Mouse (Mus musculus) ovary, postnatal 10 days (tissue): ENCODE results near the gene Clybl.

Source experiments
- DNase-seq: peaks from one replicate; pipeline ENCODE4 v3.0.0; 2022; ENCODE audit warnings: low spot score

Gene Clybl

DNA sequence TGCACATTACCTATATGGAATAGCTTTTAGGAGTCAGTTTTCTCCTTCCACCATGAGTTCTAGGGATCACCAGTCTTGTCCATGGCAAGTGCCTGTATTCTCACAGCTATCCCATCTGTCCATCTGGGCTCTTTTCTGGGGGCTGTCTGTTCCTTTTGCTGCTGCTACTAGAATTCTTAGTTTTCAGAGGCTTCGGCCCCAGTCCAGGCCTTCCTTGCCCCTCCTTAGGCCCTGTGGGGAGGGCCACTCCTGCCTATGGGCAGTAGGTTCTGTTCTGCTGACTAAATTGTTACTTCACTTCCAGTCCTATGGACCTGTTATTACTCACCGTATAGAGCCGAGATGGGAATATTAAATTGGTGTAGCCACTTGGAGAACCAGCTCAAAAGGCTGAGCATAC is 182.5 kb downstream of the Clybl start:
- DNase-seq = no peak

DNA sequence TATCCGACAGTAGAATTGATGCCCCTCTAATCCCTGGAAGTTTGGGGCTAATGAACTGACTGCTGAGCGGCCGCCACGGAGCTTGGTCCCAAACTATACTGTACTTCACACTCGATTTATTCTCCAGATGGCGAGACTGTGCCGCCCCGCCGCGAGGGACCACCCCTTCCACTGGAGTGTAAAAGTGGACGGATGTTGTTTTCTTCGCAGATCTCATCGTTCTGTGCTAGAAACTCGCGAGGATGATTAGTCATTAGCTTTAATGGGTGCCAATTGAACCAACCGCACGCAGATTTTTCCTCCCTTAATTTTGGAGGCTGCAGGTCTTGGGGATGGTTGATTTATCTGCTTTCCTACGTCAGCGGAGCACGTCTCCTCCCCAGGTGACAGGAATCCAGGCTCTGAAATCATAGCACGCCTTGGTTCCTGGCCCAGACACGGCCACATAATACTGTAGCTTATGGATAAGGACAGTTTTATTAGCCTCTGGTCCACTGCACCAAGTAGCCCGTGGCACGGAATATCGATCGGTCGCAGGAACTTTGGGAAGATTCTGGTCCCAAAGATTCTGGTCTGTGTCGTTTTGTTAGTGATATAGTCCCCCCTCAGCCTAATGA is 185.9 kb downstream of the Clybl start:
- no peak for DNase-seq

DNA sequence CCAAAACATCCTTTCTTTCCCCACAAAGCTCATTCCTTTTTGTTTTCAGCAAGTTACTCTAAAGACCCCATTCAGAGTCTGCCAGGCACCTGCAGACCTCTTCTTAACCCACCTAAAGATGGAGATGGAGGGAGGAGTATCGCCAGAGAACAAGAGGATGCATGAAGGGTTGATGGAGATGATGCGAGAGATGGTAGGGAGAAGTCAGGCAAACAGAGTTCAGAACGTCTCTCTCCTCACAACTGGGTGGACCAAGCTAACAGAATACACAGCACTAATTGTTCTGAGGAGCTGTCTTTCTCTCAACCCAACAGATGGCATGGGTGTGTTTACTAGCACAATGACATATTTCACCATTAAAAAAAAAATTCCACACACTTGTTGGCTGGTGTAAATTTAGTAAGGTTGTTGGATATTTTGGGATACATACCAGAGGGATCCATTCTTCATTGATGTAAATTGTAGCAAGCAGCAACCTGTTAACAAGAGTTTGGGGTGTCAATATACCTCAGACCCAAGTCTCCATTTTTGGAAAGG is 186.4 kb downstream of the Clybl start:
- no peak for DNase-seq

DNA sequence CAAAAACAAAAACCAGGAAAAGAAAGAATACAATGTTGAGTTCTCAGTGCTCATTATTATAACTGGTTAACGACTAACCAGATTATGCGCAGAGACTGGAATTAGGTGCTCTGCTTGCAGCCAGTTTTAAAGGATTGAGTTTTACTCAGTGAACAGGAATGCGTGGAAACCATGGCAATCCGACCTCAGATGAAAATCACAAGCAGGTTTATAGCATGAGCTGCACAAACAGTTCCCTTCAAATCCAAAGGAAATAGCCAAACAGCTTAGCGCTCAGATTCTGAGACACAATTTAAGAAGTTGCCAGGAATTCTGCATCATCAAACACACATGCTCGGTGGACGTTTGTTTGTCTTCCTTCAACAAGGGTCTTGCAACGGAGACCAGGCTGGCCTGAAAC is 187.0 kb downstream of the Clybl start:
- no peak for DNase-seq

GRCm38 (mm10) chr14:122371979-122372378 is 190.5 kb downstream of the Clybl start:
- no peak for DNase-seq

GRCm38 (mm10) chr14:122373458-122373857 is 192.0 kb downstream of the Clybl start:
- no peak for DNase-seq

GRCm38 (mm10) chr14:122374285-122374997 is 192.9 kb downstream of the Clybl start:
- no peak for DNase-seq

GRCm38 (mm10) chr14:122375070-122375811 is 193.7 kb downstream of the Clybl start:
- no peak for DNase-seq

GRCm38 (mm10) chr14:122376482-122377143 is 195.1 kb downstream of the Clybl start:
- no peak for DNase-seq

DNA sequence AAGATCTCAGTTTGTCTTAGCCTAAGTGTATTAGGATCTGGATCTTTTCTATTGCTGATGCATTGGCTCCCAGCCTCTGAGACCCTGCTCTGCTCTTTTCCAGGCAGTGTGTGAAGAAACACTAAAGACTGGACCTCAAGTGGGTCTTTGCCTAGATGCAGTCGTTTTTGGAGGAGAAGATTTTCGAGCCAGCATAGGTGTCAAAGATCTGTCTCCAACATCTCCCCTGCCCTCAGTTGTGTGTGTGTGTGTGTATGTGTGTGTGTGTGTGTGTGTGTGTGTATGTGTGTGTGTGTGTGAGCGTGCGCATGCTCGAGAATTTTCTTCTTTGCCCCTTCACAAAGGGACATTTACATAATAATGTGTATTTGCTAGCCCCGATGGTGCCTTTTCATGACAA is 196.2 kb downstream of the Clybl start:
- no peak for DNase-seq

DNA sequence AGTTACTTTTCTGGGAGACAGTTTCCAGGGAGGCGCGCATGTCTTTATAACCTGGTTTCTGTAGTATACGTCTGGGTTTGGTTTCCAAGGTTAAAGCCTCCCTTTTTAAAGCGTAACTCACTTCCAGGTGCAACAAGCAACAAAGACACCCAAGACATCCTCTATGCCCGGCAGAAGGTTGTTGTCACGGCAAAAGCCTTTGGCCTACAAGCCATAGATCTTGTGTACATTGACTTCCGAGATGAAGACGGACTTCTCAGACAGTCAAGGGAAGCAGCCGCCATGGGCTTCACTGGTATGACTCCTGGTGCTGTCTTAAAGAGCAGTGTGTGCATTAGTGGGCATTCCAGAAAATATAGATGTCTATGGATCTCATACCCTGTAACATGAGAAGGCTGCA is 197.6 kb downstream of the Clybl start:
- no peak for DNase-seq

DNA sequence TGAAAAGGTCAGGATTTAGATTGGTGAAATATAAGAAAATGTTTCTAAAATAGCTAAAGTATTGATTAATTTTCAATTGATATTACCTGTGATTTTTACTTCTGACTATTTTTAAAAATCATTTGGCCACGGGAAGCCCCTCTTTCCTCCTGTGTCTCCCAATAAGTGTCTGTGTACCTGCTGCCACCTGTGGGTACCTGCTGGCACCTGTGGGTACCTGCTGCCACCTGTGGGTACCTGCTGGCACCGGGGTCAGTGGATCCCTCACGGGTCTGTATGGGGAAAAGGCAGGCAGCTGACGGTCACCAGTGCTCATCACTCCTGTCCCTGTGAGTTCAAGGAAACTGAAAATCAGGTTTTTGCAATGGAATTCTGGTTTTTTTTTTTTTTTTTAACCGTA is 198.5 kb downstream of the Clybl start:
- no peak for DNase-seq

DNA sequence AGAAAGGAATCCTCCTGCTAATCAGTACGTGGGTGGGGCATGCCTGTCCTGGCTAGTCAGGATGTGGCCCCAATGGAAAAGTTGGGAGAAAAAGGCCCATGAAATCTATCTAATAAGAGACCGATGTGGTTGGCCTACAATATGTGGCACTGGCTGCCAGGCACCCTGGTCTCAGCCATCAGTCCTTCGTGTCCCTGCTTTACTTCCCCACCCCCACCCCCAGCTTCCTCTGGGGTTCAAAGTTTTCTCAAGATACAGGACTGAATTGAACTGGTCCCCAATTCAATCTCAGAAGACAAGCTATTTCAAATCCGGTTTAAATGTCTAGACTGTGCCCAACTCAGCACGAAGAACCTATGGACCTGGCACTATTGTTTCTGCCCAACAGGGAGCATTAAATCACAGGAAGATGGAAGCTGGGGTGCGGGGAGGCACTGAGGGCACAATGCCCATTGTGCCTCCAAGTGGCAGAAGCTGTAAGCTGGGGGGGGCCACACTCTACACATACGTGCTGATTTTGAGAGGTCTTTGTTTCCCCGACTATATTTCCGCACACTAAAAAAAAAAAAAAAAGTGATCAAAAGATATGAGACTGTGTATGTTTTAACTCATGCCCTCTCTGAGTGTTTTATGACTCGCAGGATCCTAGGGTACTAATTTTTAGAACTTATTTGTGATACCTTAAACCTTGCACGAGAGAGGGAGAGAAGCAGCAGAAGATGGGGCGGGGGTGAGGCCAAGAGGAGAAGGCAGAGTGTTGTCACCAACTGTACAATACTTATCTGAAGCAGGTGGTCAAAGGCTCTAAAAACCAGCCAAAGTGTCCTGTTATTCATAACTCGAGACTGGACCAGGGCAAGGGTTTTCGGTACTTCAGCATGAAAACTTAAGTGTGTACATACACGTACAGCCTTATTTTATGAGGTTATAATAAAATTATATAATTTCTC is 199.7 kb downstream of the Clybl start:
- no peak for DNase-seq

- DNase-seq = no peak
Measured at GRCm38 (mm10) chr14:122382281-122382680, 200.8 kb downstream of the Clybl start.

DNA sequence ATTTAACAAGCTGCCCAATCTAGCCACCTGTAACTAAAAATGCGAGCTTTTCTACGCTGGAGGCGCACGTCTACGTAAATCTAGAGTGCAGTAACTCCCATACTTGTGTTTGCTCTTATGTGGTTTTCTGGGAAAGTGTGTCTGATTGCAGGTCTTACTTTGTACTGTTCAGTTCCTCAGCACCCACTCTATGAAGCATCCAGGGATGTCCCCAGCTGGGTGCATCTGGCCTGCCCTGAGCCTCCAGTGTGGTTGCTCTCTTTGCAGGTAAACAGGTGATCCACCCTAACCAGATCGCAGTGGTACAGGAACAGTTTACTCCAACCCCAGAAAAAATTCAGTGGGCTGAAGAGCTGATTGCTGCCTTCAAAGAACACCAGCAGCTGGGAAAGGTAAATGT is 202.4 kb downstream of the Clybl start:
- DNase-seq = no peak

DNA sequence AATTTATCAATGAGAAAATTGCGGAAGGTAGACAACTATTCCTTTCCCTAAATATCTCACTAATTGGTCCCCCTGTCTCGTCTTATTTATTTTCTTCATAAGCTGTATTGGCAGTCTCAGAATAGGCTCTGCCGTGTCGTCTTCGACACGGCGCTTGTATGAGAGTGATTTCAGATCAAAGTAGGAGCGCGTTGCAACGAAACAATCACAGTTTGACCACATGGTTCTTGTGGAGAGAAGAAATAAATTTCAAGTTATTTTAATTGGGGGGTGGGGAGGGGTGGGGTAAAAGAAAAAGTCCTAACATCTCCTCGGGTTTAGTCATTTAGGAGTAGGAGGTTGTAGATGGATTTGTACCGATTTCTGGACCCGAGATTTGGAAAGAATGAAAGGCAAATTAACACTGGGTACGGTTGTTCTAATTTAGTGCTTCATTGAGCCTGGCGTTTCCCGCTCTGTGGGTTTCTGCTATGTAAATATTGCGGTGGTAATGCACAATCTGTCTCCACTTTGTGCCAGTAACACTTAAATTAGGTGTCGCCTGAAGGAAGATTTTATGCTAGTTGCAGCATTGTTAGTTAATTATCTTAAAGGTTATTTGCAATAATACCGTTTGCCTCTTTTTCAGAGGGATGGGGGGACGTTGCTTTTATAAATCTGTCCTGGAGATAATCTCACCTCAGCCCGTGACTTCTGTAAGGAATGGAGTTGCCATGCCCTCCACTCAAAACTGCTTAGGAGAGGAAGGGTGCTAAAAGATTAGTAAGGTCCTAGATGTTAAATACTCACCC is 203.1 kb downstream of the Clybl start:
- DNase-seq = no peak

GRCm38 (mm10) chr14:122385238-122385534 is 203.7 kb downstream of the Clybl start:
- no peak for DNase-seq

DNA sequence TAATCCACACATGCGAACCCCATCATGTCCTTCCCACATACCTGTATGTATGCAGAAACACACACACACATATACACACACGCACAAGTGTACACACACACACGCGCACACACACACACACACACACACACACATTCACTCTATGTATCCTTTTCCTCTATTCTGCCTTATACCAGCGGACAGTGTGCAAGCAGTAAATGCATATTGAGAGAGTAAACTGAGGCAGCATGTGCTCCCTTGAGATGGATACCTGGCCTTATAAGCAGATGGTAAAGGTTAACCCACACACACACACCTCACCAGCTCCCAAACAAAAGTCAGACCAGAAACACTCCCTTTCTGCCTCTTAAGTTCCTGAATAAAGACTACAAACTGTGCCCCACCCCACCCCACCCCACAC is 204.3 kb downstream of the Clybl start:
- DNase-seq = no peak

DNA sequence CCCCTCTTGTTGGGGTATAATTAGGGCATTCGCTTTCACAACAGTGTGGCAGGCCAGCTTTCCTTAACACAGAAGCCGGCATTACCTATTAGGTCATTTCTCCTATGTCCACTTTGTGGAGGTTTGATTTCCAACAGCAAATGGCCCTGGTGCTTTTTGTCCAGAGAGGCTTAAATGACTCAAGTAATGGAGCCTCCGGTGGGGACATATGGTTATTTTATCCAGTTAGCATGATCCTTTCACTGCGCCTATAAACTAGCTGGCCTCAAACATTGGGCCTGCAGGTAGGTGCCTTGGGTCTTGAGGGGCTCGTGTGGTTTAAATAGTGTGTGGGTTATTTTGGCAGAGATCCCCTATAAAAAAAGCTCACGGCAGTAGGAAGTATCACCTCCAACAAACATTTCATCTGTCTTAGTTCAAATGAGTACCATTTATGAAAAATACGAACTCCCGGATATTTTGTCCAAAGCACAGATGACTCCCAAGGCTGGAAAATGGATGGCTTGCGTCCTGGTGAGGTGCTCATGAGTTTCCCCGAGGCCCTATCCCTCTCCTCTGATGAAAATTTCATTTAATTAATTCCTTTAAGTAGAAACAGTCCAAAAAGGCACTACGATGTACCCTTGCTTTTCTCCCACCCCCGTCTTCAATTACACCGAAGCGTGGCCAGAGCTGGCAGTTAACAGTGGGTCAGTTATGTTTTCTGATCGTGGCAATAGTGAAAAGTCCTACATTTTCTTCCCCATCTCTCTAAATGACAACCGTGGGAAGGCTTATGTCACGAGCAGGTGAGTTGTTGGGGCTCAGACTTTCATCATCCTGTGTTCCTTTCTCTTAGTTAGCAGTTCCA is 205.0 kb downstream of the Clybl start:
- no peak for DNase-seq

DNA sequence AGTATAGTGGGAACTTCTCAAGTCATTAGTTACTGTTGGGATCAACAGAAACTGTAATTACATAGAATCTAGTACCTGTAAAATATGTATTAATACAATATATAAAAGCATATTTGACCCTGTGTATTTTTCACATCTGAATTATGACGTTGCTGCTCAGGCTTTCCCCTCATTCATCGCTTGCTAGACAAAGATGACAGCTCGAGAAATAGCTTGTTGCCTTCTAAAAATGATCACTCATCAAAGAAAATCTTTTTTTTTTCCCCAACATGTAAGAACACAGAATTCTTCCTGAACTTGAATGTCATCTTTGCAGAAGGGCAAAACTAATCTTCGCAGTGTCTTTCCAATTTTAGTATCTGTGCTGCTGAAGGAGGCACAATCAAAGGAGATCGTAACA is 206.3 kb downstream of the Clybl start:
- no peak for DNase-seq
